Mouse (Mus musculus) testis, adult 2 months (tissue): ENCODE measurements around the gene Gria2.

Source experiments
- CTCF ChIP-seq: fragments of 200-500 bp; IDR thresholded peaks from 2 replicates; pipeline ENCODE4 v1.5.1; 2012; ENCODE audit warnings: low read depth, mild to moderate bottlenecking, inconsistent platforms, low read length, moderate library complexity; ENCODE audit not compliant: control insufficient read depth, insufficient read depth, insufficient replicate concordance
- POLR2A ChIP-seq: fragments of 200-500 bp; IDR thresholded peaks from 2 replicates; pipeline ENCODE4 v1.6.1; 2012; ENCODE audit warnings: low read depth, mild to moderate bottlenecking, inconsistent platforms, low read length, moderate library complexity; ENCODE audit not compliant: control insufficient read depth

- no peak for TF ChIP-seq CTCF
- TF ChIP-seq POLR2A: no peak
Observed at GRCm38 (mm10) chr3:80787116-80787744, 15.4 kb downstream of the Gria2 start.
